Mouse (Mus musculus): ENCODE results near the gene Cd86.

The Cd86 gene

GRCm38 (mm10) chr16:36665782-36666181 is at the start of gene Cd86:
TSS of gene Cd86 (minus strand) at chr16:36666081.
- DNase-seq (ENCODE audit: low spot score in 2 of 2): no peak

GRCm38 (mm10) chr16:36711760-36712159 is 45.9 kb upstream of the Cd86 start:
- DNase-seq (ENCODE audit: low spot score in 2 of 2): no peak

- no peak for DNase-seq (ENCODE audit: low spot score in 2 of 2)
These were observed 44.9 kb upstream of the Cd86 start for GRCm38 (mm10) chr16:36710794-36711193.

- no peak for DNase-seq (ENCODE audit: low spot score in 2 of 2)
These were observed 43.5 kb upstream of the Cd86 start for GRCm38 (mm10) chr16:36709405-36709804.

- DNase-seq (ENCODE audit: low spot score in 2 of 2): no peak
These were observed 42.9 kb upstream of the Cd86 start for GRCm38 (mm10) chr16:36708751-36709150.

- no peak for DNase-seq (ENCODE audit: low spot score in 2 of 2)
These were observed 42.0 kb upstream of the Cd86 start for GRCm38 (mm10) chr16:36707702-36708423.

GRCm38 (mm10) chr16:36700484-36700883 is 34.6 kb upstream of the Cd86 start:
- DNase-seq (ENCODE audit: low spot score in 2 of 2): no peak

- DNase-seq (ENCODE audit: low spot score in 2 of 2): no peak
These were observed 31.4 kb upstream of the Cd86 start for GRCm38 (mm10) chr16:36697331-36697730.

- DNase-seq (ENCODE audit: low spot score in 2 of 2): no peak
These were observed 29.0 kb upstream of the Cd86 start for GRCm38 (mm10) chr16:36694798-36695290.

- DNase-seq (ENCODE audit: low spot score in 2 of 2): no peak
These were observed 28.0 kb upstream of the Cd86 start, which contains the start of gene Ildr1 for GRCm38 (mm10) chr16:36693818-36694413. TSS of gene Ildr1 (plus strand) at chr16:36693978.

GRCm38 (mm10) chr16:36691484-36691883 is 25.6 kb upstream of the Cd86 start:
- no peak for DNase-seq (ENCODE audit: low spot score in 2 of 2)

- no peak for DNase-seq (ENCODE audit: low spot score in 2 of 2)
These were observed 22.2 kb upstream of the Cd86 start for GRCm38 (mm10) chr16:36688076-36688475.

- no peak for DNase-seq (ENCODE audit: low spot score in 2 of 2)
These were observed 18.5 kb upstream of the Cd86 start for GRCm38 (mm10) chr16:36684325-36684918.

- no peak for DNase-seq (ENCODE audit: low spot score in 2 of 2)
These were observed 15.9 kb upstream of the Cd86 start for GRCm38 (mm10) chr16:36681829-36682228.

GRCm38 (mm10) chr16:36675902-36676301 is 10.0 kb upstream of the Cd86 start:
- DNase-seq (ENCODE audit: low spot score in 2 of 2): no peak

GRCm38 (mm10) chr16:36675304-36675703 is 9.4 kb upstream of the Cd86 start:
- no peak for DNase-seq (ENCODE audit: low spot score in 2 of 2)

- no peak for DNase-seq (ENCODE audit: low spot score in 2 of 2)
These were observed 8.8 kb upstream of the Cd86 start for GRCm38 (mm10) chr16:36674457-36675204.

- no peak for DNase-seq (ENCODE audit: low spot score in 2 of 2)
These were observed 7.3 kb upstream of the Cd86 start for GRCm38 (mm10) chr16:36673196-36673595.

- DNase-seq (ENCODE audit: low spot score in 2 of 2): no peak
These were observed 4.7 kb upstream of the Cd86 start for GRCm38 (mm10) chr16:36670590-36670989.

- DNase-seq (ENCODE audit: low spot score in 2 of 2): no peak
These were observed 652 bp upstream of the Cd86 start for GRCm38 (mm10) chr16:36666448-36667017.

- DNase-seq (ENCODE audit: low spot score in 2 of 2): no peak
These were observed 2.4 kb downstream of the Cd86 start for GRCm38 (mm10) chr16:36663484-36663883.

- DNase-seq (ENCODE audit: low spot score in 2 of 2): no peak
These were observed 4.6 kb downstream of the Cd86 start for GRCm38 (mm10) chr16:36661330-36661729.

Measured in right cerebral cortex, adult 2 months (tissue).